Mouse (Mus musculus) lung, postnatal 0 days (tissue): ENCODE measurements around the gene Rnasek. TPM values are rescaled to one million over a fixed set of nuclear protein-coding genes. Genes with fewer than 3 reads are reported as not detected.
A peak's percentile ranks its signal among the peaks of the same experiment; 100 is the strongest.

Experiments used
- ATAC-seq: fragments of 200-750 bp; cut with Nextera tagmentation; 2 replicates; pipeline ENCODE4 v1.8.0; 2017; ENCODE audit warnings: moderate library complexity
- DNase-seq: peaks from one replicate; pipeline ENCODE4 v3.0.0-alpha.2; 2016; ENCODE audit warnings: low spot score
- H3K27ac ChIP-seq: fragments of 300-500 bp; sonication (generic); 2 replicates; pipeline ENCODE4 v1.5.1; 2014; ENCODE audit warnings: antibody characterized with exemption, mild to moderate bottlenecking, low read length, mixed read lengths
- H3K27me3 ChIP-seq: fragments of 300-500 bp; sonication (generic); replicated peaks from 2 replicates; pipeline ENCODE4 v1.6.1; 2014; ENCODE audit warnings: low read length, mixed read lengths; ENCODE audit not compliant: insufficient read depth
- H3K36me3 ChIP-seq: fragments of 300-500 bp; sonication (generic); 2 replicates; pipeline ENCODE4 v1.6.1; 2014; ENCODE audit warnings: low read length, mixed read lengths; ENCODE audit not compliant: insufficient read depth
- H3K4me1 ChIP-seq: fragments of 300-500 bp; sonication (generic); 2 replicates; pipeline ENCODE4 v1.6.1; 2014; ENCODE audit warnings: antibody characterized with exemption, low read depth, low read length, mixed read lengths; ENCODE audit not compliant: insufficient read depth
- H3K4me2 ChIP-seq: fragments of 300-500 bp; sonication (generic); replicated peaks from 2 replicates; pipeline ENCODE4 v1.6.1; 2014; ENCODE audit warnings: low read depth, mild to moderate bottlenecking, low read length, moderate library complexity, mixed read lengths
- H3K4me3 ChIP-seq: fragments of 300-500 bp; sonication (generic); 2 replicates; pipeline ENCODE4 v1.5.1; 2014; ENCODE audit warnings: low read depth, low read length
- H3K9ac ChIP-seq: fragments of 300-500 bp; sonication (generic); replicated peaks from 2 replicates; pipeline ENCODE4 v1.6.1; 2014; ENCODE audit warnings: low read depth, mild to moderate bottlenecking
- H3K9me3 ChIP-seq: fragments of 300-500 bp; sonication (generic); 2 replicates; pipeline ENCODE4 v1.6.1; 2016; ENCODE audit warnings: low read length, mixed read lengths
- CTCF ChIP-seq: IDR thresholded peaks from 2 replicates; pipeline ENCODE4 v1.5.1; 2016; ENCODE audit warnings: antibody characterized with exemption, mild to moderate bottlenecking
- EP300 ChIP-seq: IDR thresholded peaks from 2 replicates; pipeline ENCODE4 v1.6.1; 2016; ENCODE audit warnings: antibody characterized with exemption, mild to moderate bottlenecking, control low read depth
- WGBS: fragments of 180-500 bp; shearing (Covaris S2); extraction: QIAGEN DNeasy Blood & Tissue Kit; methylation state at CpG from one replicate; pipeline ENCODE4 v1.1.7; 2014; 5-methylcytosine and 5-hydroxymethylcytosine counted together
- polyA plus RNA-seq: library from polyadenylated mRNA; unstranded; fragments of >200 nt; fragmentation: Nextera tagmentation; extraction: Ambion mirVana; gene quantifications from 2 replicates; pipeline ENCODE4 v1.2.1, GENCODE M21; 2015

The Rnasek gene
- polyA plus RNA-seq, 1 experiment from 2014 or later, result 484 TPM

DNA sequence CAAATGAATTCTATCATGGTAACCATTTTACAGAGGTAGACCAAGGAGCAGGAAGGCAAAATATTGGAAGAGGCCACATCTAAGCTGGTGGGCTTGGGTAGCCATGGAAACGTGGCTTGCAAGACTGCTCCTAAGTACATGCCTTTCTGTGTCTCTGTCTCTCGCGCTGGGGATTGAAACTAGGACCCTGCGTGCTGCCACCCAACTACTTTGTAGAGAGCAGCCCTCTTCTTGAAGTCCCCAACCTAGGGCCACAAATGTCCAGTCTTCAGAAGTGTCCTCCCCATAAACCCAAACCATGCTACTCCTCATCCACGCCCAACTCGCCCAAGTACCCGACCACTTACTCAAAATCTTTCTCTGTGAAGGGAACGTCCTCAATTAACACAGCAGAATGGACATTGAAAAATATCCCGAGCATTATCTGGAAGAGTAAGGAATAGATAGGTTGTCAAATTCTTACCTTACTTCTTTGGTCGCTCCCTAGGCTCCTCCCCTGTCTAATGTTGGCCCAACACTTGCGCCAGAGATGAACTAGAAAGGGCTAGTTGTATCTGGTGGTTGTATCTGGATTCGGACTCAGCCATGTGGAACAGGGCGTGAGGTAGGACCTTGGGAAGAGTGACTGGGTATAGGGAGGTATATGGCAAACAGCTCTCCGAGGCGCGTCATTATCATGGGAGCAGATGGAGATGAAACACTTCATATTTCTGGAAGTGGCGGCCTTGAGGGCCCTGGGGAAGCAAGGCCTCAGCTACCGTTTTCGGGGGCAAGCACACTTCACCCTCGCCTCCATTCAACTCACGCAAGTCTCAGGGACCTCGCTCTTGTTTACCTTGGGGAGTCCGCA lies 826 bp downstream of the Rnasek start:
- DNase-seq (peak; percentile 61), ATAC-seq (no peak)
- Histone ChIP-seq H3K4me1 (peaks cover 16% of the 10 kb centered on the region), H3K27ac (peak overlapping the region; percentile 95), H3K27me3 (no peaks in the 10 kb centered on the region), H3K4me2 (peak overlapping the region; percentile 69), H3K36me3 (no peaks in the 10 kb centered on the region), H3K9ac (peak overlapping the region; percentile 84), H3K4me3 (peak overlapping the region; percentile 72), H3K9me3 (no peaks in the 10 kb centered on the region)
- 8% methylated on average over 23 of the region's 23 CpGs for WGBS
- TF ChIP-seq EP300 (no peak), CTCF (no peak)

DNA sequence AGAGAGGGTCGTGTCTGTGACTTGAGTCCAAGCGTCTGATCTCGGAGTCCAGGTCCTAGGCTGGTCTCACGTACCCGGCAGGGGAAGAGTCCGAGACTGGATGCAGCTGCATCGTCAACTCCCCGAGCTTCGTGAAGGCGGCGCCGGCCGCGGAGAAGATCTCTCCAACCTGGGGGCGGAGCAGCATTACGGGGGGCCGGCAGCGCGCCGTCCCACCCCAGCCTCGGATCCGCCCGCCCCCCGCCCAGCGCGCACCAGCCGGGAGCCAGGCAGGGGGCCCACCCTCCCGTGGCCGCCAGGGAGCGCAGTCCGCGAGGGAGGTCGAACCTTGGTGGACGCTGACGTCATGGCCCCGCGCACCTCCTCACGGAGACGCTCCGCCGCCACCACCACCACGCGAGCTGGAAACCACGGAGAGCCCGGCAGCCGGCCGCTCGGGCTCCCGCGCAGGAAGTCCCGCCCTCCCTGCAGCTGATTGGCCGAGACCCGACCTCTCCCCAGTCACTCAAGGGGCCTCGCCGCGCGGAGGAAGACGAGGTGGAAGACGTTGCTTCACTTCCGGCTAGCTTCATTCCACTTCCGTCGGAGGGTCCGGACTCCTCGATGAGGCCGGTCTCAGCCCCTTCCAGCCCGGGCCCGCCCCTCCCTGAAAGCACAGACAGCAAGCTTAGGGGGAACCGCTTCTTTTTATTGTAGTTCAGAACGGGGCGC lies 2.0 kb downstream of the Rnasek start, which contains the start of gene 0610010K14Rik:
0610010K14Rik (minus strand) TSS at position 458 of the 711 bp plus-strand sequence.
- DNase-seq, result peak; percentile 98
- peak within 1 kb of the TSS; percentile 72 for H3K4me3 ChIP-seq
- peak within 1 kb of the TSS; percentile 69 for H3K4me2 ChIP-seq
- peaks cover 16% of the 10 kb centered on the region for H3K4me1 ChIP-seq
- WGBS, result under 1% methylated on average over 58 of the region's 70 CpGs
- H3K36me3 ChIP-seq, result no peaks in the 10 kb centered on the region
- TF ChIP-seq CTCF, result peak; percentile 79
- no peak for TF ChIP-seq EP300
- H3K9ac ChIP-seq, result peak within 1 kb of the TSS; percentile 84
- ATAC-seq, result peak; percentile 95
- H3K27ac ChIP-seq, result peak within 1 kb of the TSS; percentile 95
- no peaks in the 10 kb centered on the region for H3K27me3 ChIP-seq
- H3K9me3 ChIP-seq, result no peaks in the 10 kb centered on the region

DNA sequence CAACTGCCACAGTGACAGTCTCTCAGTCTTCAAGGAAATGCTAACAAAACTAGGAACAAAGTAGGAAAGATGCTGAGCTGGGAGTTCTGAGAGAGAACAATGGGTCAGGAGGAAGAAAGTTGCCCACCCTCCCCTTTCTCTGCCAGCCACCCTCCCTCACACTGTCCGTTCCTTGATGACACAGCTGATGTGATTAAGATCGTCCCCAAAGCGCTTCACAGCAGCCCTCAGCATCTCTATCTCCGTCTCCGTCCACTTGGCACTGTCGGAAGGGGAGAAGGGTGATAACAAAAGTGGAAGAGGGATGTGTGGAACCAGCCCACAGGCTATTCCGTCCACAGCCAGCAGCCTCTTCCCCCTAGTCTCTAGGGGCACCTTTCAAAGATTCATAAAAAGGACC lies 2.9 kb downstream of the Rnasek start:
- Histone ChIP-seq H3K4me1 (peaks cover 16% of the 10 kb centered on the region), H3K4me2 (peak overlapping the region; percentile 69)
- WGBS, result 13% methylated on average over 7 of the region's 7 CpGs

DNA sequence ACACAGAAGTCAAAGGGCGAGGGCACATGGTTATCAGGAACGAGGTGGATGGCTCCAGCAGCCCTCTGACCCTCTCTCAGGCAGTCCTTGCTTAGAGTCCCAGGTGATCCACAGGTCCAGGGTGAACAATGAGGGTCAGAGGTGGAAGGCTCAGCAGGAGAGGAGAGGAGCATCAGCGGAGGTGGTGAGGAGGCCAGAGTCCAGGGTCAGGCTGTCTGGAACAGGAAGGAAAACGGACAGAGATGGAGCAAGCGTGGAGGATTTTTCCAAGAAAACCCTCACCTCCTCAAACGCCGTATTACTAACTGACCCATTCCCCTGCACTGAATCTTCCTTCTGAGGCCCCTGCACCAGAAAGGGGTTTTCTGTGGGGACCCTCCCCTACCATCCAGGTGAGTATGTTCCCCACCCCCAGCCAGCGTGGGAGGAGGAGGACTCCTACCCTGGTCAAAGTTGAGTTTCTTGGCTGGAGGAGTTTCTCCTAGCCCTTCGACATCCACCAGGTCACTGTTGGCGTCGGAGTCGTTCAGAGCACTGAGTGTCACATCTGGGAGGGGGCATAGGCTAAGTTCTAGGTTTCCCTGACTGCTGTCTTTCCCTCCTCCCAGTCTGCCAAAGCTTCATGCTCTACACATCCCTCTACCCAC lies 4.3 kb downstream of the Rnasek start:
- H3K4me3 ChIP-seq, result no peak overlapping the region
- peaks cover 14% of the 10 kb centered on the region for H3K4me1 ChIP-seq
- DNase-seq, result no peak
- no peak overlapping the region for H3K9ac ChIP-seq
- no peaks in the 10 kb centered on the region for H3K9me3 ChIP-seq
- H3K36me3 ChIP-seq, result no peaks in the 10 kb centered on the region
- H3K27me3 ChIP-seq, result no peaks in the 10 kb centered on the region
- H3K4me2 ChIP-seq, result no peak overlapping the region
- TF ChIP-seq CTCF (no peak), EP300 (no peak)
- WGBS, result 89% methylated on average over 12 of the region's 12 CpGs
- ATAC-seq, result no peak
- H3K27ac ChIP-seq, result no peak overlapping the region

More for the DNA sequence above, 2.9 kb downstream of the Rnasek start:
- Histone ChIP-seq H3K9me3 (no peaks in the 10 kb centered on the region), H3K9ac (peak overlapping the region; percentile 53; the same call in 1 of the 2 replicates), H3K4me3 (peak overlapping the region; percentile 72; the same call in 1 of the 2 replicates), H3K27me3 (no peaks in the 10 kb centered on the region), H3K27ac (peak overlapping the region; percentile 95), H3K36me3 (no peaks in the 10 kb centered on the region)
- TF ChIP-seq CTCF (no peak), EP300 (no peak)
- no peak for ATAC-seq
- peak; percentile 43 for DNase-seq

DNA sequence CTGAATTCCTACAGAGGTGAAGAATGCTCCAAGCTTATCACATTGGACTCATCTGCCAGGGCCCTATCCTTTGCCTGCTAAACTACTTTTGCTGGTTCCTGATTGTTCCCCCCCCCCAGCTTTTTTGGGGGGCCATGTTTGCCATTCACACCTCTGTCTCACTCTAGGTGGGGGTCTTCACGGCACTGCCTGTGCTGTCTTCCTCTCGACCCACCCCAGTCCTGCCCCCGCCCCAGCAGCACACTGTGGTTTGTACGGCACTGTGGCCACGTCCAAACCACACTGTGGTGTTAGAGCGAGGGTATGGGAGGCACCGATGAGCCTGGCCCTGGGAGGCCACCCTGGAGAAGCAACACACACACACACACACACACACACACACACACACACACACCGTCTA lies 5.1 kb downstream of the Rnasek start:
- WGBS, result 78% methylated on average over 8 of the region's 8 CpGs
- Histone ChIP-seq H3K4me1 (peaks cover 12% of the 10 kb centered on the region), H3K27me3 (peaks cover 7% of the 10 kb centered on the region; the same call in 1 of the 2 replicates), H3K4me2 (peak overlapping the region; percentile 57; the same call in 1 of the 2 replicates), H3K9me3 (no peaks in the 10 kb centered on the region), H3K4me3 (no peak overlapping the region), H3K36me3 (no peaks in the 10 kb centered on the region), H3K27ac (peak overlapping the region; percentile 51; the same call in 1 of the 2 replicates), H3K9ac (no peak overlapping the region)
- TF ChIP-seq EP300 (no peak), CTCF (no peak)
- no peak for DNase-seq
- no peak for ATAC-seq

DNA sequence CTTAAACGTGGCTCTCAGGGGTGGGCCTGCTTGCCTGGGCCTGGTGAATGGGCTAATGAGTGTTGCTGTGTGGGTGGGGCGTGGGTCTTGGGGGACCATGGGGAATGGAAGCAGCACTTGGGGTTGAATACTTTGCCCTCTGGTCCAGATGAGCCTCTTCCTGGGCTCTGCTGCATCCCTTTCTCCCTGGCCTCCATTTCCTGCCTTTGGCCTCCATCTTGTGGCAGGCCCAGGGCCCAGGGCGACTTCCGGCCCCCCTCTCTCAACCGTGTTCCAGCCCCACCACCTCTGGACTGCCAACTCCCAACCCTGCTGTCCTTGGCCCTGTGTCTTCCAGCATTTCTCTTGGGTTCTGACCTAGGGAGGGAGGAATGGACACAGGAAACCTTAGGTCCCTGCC lies 5.6 kb downstream of the Rnasek start:
- Histone ChIP-seq H3K4me3 (peak overlapping the region; percentile 37; the same call in 1 of the 2 replicates), H3K27me3 (peaks cover 11% of the 10 kb centered on the region; the same call in 1 of the 2 replicates), H3K9ac (no peak overlapping the region), H3K4me2 (peak overlapping the region; percentile 57; the same call in 1 of the 2 replicates), H3K4me1 (peaks cover 16% of the 10 kb centered on the region), H3K36me3 (no peaks in the 10 kb centered on the region), H3K9me3 (no peaks in the 10 kb centered on the region), H3K27ac (peak overlapping the region; percentile 51; the same call in 1 of the 2 replicates)
- TF ChIP-seq CTCF (no peak), EP300 (no peak)
- ATAC-seq (no peak), DNase-seq (peak; percentile 27)
- 49% methylated on average over 5 of the region's 5 CpGs for WGBS
